Mouse (Mus musculus) adrenal gland, postnatal 36 days (tissue): ENCODE data around the gene Filip1l. TPM values are rescaled to one million over a fixed set of nuclear protein-coding genes. Genes with fewer than 3 reads are reported as not detected.

Experiments used
- DNase-seq, 2 experiments: peaks; one replicate each; pipeline ENCODE4 v3.0.0; 2021; ENCODE audit warnings: mixed read lengths in 1 of 2
- total RNA-seq, 2 experiments: library from RNA; stranded (reverse); gene quantifications; 2 replicates each; pipeline ENCODE4 v1.2.3; 2021

The Filip1l gene
- total RNA-seq, 2 experiments from 2014 or later = 16.9 to 25.5 TPM

- DNase-seq = no peak
Observed at GRCm38 (mm10) chr16:57433671-57434070, 80.8 kb downstream of the Filip1l start.

GRCm38 (mm10) chr16:57434640-57435039 lies 81.7 kb downstream of the Filip1l start:
- no peak for DNase-seq

GRCm38 (mm10) chr16:57437523-57438287 lies 84.8 kb downstream of the Filip1l start:
- DNase-seq = no peak

- DNase-seq = no peak
Observed at GRCm38 (mm10) chr16:57438288-57438685, 85.4 kb downstream of the Filip1l start.

- DNase-seq = no peak
Observed at GRCm38 (mm10) chr16:57439206-57439605, 86.3 kb downstream of the Filip1l start.

GRCm38 (mm10) chr16:57440706-57441437 lies 88.0 kb downstream of the Filip1l start:
- DNase-seq = no peak

- no peak for DNase-seq
Observed at GRCm38 (mm10) chr16:57445096-57446094, 92.5 kb downstream of the Filip1l start.

- DNase-seq = peak; percentile 20 to 35
Observed at GRCm38 (mm10) chr16:57453009-57453408, 100.1 kb downstream of the Filip1l start.

- DNase-seq = no peak
Observed at GRCm38 (mm10) chr16:57454106-57454763, 101.3 kb downstream of the Filip1l start.

GRCm38 (mm10) chr16:57455573-57455972 lies 102.7 kb downstream of the Filip1l start:
- DNase-seq = no peak

GRCm38 (mm10) chr16:57456003-57456402 lies 103.1 kb downstream of the Filip1l start:
- DNase-seq = no peak

GRCm38 (mm10) chr16:57465386-57465913 lies 112.6 kb downstream of the Filip1l start:
- DNase-seq = no peak

GRCm38 (mm10) chr16:57469301-57469700 lies 116.4 kb downstream of the Filip1l start:
- DNase-seq = no peak

- no peak for DNase-seq
Observed at GRCm38 (mm10) chr16:57469869-57470268, 117.0 kb downstream of the Filip1l start.

GRCm38 (mm10) chr16:57470286-57470830 lies 117.5 kb downstream of the Filip1l start:
- DNase-seq = no peak

- DNase-seq = no peak
Observed at GRCm38 (mm10) chr16:57471071-57471470, 118.2 kb downstream of the Filip1l start.

GRCm38 (mm10) chr16:57473415-57474085 lies 120.7 kb downstream of the Filip1l start:
- no peak for DNase-seq

- no peak for DNase-seq
Observed at GRCm38 (mm10) chr16:57478451-57478850, 125.6 kb downstream of the Filip1l start.

GRCm38 (mm10) chr16:57479776-57480175 lies 126.9 kb downstream of the Filip1l start:
- no peak for DNase-seq

GRCm38 (mm10) chr16:57482264-57482663 lies 129.4 kb downstream of the Filip1l start:
- no peak for DNase-seq
